Mouse (Mus musculus) embryonic fibroblast, embryonic 13.5 days (primary cell): Measurements from ENCODE around the gene Slc48a1. TPM values are rescaled to one million over a fixed set of nuclear protein-coding genes. Genes with fewer than 3 reads are reported as not detected.

Source experiments
- H3K27ac ChIP-seq: 2 replicates; pipeline ENCODE4 v1.5.1; 2012; ENCODE audit warnings: low read length, control low read depth, inconsistent platforms; ENCODE audit not compliant: insufficient read depth
- H3K4me1 ChIP-seq: 2 replicates; pipeline ENCODE4 v1.6.1; 2011; ENCODE audit warnings: low read length; ENCODE audit not compliant: control insufficient read depth, insufficient read depth
- H3K4me3 ChIP-seq: 2 replicates; pipeline ENCODE4 v1.5.1; 2011; ENCODE audit warnings: mild to moderate bottlenecking, control low read depth, low read length; ENCODE audit not compliant: insufficient read depth
- CTCF ChIP-seq: IDR thresholded peaks from 2 replicates; pipeline ENCODE4 v1.5.1; 2011; ENCODE audit warnings: mild to moderate bottlenecking, control low read depth, low read length, moderate library complexity, borderline replicate concordance; ENCODE audit not compliant: insufficient read depth
- POLR2A ChIP-seq: IDR thresholded peaks from 2 replicates; pipeline ENCODE4 v1.6.1; 2011; ENCODE audit warnings: low read depth, mild to moderate bottlenecking, control low read depth, low read length, moderate library complexity
- polyA plus RNA-seq: library from polyadenylated mRNA; stranded (reverse); fragments of >200 nt; gene quantifications from 2 replicates; pipeline ENCODE4 v1.2.4, GENCODE M21; 2011; ENCODE audit warnings: low read depth; ENCODE audit not compliant: missing spikeins, insufficient read length

The Slc48a1 gene
- polyA plus RNA-seq, 1 experiment = 136 TPM

GRCm38 (mm10) chr15:97764532-97764931 is 13.8 kb upstream of the Slc48a1 start:
- Histone ChIP-seq H3K27ac (no peak overlapping the region), H3K4me1 (no peaks in the 10 kb centered on the region), H3K4me3 (no peak overlapping the region)
- TF ChIP-seq POLR2A (no peak), CTCF (no peak)

- Histone ChIP-seq H3K4me1 (no peaks in the 10 kb centered on the region), H3K27ac (no peak overlapping the region), H3K4me3 (no peak overlapping the region)
- no peak for TF ChIP-seq POLR2A
- no peak for TF ChIP-seq CTCF
Measured at GRCm38 (mm10) chr15:97765090-97765794, 13.1 kb upstream of the Slc48a1 start.

GRCm38 (mm10) chr15:97766194-97766593 is 12.1 kb upstream of the Slc48a1 start:
- TF ChIP-seq POLR2A (no peak), CTCF (no peak)
- Histone ChIP-seq H3K4me3 (peak overlapping the region; percentile 56), H3K27ac (no peak overlapping the region), H3K4me1 (no peaks in the 10 kb centered on the region)

- Histone ChIP-seq H3K4me3 (peak overlapping the region; percentile 56), H3K4me1 (no peaks in the 10 kb centered on the region), H3K27ac (no peak overlapping the region)
- TF ChIP-seq CTCF (no peak), POLR2A (no peak)
Measured at GRCm38 (mm10) chr15:97766594-97767279, 11.6 kb upstream of the Slc48a1 start.

- Histone ChIP-seq H3K4me1 (peaks cover 2% of the 10 kb centered on the region), H3K4me3 (peak within 1 kb of the TSS; percentile 56), H3K27ac (peak within 1 kb of the TSS; percentile 36; the same call in 1 of the 2 replicates)
- TF ChIP-seq POLR2A (peak; percentile 39), CTCF (peak; percentile 39; the same call in 1 of the 2 replicates)
Measured at GRCm38 (mm10) chr15:97767280-97768186, 10.8 kb upstream of the Slc48a1 start, which contains the start of gene Rapgef3. Gene Rapgef3 (minus strand): TSS chr15:97767972.

GRCm38 (mm10) chr15:97768192-97768591 is 10.1 kb upstream of the Slc48a1 start:
- Histone ChIP-seq H3K27ac (peak overlapping the region; percentile 36; the same call in 1 of the 2 replicates), H3K4me1 (peaks cover 6% of the 10 kb centered on the region), H3K4me3 (peak overlapping the region; percentile 56)
- TF ChIP-seq CTCF = peak; percentile 35; the same call in 1 of the 2 replicates
- peak; percentile 52 for TF ChIP-seq POLR2A

DNA sequence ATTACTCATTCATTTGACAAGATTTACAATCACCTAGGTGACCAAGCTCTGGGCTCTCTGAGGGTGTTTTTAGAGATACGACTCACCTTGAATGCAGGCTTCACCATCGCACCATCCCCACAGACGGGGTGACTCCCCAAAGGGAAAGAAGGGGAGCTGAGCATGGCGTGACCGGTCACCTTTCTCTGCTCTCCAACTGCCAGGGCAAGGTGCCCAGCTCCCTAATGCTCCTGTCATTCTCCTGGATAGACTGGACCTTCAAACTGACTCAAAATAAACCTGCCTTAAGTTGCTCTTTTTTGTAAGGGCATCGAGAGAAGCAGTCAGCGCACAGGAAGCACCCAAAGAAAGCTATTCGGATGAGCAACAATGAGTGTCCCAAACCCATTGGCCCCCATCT is 8.0 kb upstream of the Slc48a1 start:
- TF ChIP-seq POLR2A = no peak
- TF ChIP-seq CTCF = no peak
- Histone ChIP-seq H3K4me3 (no peak overlapping the region), H3K27ac (no peak overlapping the region), H3K4me1 (peaks cover 7% of the 10 kb centered on the region)

DNA sequence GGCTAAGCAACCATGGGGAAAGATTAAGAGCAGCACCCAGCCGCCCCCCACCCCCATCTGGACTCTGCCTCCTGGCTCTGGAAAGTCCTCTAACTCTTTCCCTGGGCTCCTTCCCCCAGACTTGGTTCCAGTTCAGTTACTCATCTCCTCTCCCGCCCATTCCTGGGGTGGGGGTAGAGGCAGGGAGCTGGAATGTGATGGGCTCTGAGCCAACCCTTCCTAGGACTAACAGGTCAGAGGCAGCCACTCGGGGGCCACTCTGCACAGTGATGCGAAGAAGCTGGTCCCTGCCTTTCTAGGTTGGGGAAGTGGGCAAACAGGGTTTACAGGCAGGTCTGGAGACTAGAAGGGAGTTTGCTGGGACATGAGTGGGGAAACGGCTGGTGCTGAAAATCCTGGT is 5.2 kb upstream of the Slc48a1 start:
- Histone ChIP-seq H3K27ac (peak overlapping the region; percentile 95), H3K4me1 (peaks cover 12% of the 10 kb centered on the region), H3K4me3 (no peak overlapping the region)
- TF ChIP-seq CTCF = no peak
- TF ChIP-seq POLR2A = no peak; the same call in 1 of the 2 replicates

DNA sequence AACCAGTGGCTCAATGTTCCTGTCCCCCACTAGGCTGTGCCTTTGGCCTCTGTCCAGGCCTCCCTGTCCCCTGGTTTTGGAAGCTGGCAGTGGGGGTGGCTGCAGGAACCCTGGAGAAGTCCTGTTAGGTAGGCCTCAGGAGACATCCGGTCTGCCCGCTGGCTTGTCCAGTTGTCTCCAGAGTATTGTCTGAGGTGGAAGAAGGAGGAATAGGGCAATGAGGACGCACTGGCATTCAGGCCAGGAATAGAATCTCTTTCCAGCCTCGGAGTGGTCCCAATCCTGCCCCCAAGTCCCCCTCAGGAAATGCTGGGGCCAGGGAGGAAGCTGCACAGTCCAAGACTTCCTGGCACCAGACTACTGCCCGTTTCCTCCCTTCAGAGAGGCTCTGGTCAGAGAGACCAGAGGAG is 4.4 kb upstream of the Slc48a1 start:
- Histone ChIP-seq H3K27ac (no peak overlapping the region), H3K4me1 (peaks cover 19% of the 10 kb centered on the region), H3K4me3 (no peak overlapping the region)
- TF ChIP-seq POLR2A (no peak), CTCF (no peak)

DNA sequence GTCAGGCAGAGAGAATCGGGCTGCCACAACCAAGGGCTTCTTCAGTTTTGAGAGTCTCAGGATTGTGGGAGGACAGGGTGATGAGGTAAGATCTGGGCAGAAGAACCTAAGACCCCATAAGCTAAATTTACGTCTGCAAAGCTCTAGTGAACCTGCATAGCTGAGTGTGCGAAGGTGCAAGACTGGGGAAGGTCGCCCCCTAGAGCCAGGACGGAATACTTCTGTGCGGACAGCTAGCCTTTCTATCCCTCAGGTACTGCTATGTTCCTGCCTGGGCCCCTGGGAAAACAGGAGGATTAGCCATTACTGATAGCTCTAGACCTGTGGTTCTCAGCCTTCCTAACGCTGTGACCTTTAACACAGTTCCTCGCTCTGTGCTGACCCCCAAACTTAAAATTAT is 1.8 kb upstream of the Slc48a1 start:
- Histone ChIP-seq H3K4me3 (no peak overlapping the region), H3K4me1 (peaks cover 28% of the 10 kb centered on the region), H3K27ac (no peak overlapping the region)
- TF ChIP-seq POLR2A = no peak
- peak; percentile 80 for TF ChIP-seq CTCF
